Mouse (Mus musculus) lung, postnatal 36 days (tissue): ENCODE results near the gene Mrpl4.
"Not testable (repeated sequence)": the region's sequence is repeated elsewhere in the genome, so short reads cannot be mapped to it uniquely, and the experiment has no call there.

Experiments
- DNase-seq: peaks from one replicate; pipeline ENCODE4 v3.0.0; 2022; ENCODE audit warnings: mixed read lengths

Gene Mrpl4

DNA sequence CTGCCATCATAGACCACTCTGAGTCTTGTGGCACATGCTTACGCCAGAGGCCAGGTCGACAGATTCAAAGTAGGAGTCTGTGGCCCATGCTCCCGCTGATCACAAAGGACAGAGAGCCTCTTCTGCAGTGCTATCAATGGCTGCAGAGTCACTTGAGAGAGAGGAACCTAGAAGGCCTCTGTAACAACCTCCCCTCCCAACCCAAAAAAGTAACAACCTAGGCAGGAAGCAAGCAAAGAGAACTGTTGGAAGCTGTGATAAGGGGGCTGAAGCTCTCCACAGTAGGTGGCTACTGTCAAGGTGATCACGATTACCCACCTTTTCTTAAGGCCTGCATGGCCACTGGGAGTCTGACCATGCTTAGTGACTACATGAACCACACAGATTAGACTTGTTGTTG lies 41.0 kb downstream of the Mrpl4 start:
- no peak for DNase-seq

DNA sequence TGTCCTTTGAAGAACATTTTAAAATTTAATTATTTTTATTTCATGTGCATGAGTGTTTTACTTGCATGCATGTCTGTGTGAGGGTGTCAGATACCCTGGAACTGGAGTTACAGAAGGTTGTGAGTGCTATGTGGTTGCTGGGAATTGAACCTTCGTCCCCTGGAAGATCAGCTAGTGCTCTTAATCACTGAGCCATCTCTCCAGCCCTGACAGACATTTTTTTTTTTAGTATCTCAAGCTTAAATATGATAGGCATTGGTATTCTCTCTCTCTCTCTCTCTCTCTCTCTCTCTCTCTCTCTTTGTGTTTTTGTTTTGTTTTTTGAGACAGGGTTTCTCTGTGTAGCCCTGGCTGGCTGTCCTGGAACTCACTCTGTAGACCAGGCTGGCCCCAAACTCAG lies 42.2 kb downstream of the Mrpl4 start:
- not testable (repeated sequence) for DNase-seq

DNA sequence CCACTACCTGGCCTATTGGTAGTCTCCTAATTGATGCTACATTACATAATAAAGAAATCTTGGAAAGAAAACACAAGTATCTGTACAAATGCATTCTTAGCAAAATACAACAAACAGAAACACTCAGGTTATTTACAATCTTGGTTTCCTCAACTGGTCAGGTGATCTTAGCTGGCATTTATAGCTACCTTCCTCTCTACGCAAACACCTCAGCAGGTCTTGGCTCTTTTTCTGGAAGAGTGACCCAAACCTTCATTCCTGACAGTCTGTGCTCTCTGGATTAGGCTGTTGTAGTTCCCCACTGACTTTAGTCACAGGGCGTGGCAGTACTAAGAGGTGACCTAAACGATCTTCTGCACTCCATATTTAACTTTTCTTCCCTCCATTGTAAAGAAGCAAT lies 42.7 kb downstream of the Mrpl4 start:
- DNase-seq: no peak

DNA sequence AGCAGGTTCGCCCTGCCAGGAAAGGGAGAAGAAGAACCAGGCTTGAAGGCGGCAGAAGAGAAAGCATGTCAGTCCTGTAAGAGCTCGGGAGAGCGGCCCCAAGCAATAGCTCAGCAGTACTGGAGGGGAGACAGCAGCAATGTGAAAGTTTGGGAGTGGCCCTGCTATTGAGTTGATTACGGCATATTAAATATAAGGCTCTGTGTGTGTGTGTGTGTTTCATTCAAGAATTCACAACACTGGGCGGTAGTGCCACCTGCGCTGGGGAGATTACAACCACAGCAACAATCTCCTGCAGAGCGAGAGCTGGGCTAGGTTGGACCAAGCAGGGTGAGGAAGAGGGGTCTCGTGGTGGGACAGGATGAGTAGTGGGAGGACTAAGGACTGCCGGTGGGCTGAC lies 49.0 kb downstream of the Mrpl4 start:
- no peak for DNase-seq
